1 mouse cellular context compared by ENCODE assay signal in the genomic region with DNA sequence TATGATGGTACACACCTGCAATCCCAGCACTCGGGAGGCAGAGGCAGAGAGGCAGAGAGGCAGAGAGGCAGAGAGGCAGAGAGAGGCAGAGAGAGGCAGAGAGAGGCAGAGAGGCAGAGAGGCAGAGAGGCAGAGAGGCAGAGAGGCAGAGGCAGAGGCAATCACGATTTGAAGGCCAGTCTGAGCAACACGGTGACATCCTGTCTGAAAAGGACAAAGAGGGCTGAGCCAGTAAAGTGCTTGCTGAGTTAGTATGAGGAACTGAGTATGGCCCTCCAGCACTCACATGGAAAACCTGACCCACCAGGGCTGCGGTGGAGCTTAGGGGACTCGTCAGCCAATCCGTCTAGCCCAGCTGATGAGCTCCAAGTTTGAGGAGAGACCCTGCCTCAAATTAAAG. TPM values are rescaled to one million over a fixed set of nuclear protein-coding genes. Genes with fewer than 3 reads are reported as not detected.
"Had no signal": no experiment of that assay in that cellular context is flagged by ENCODE, and none has a peak within 500 bp of the region (broad histone marks: within the 10 kb centered on the region; RNA-seq: fewer than 3 reads in every experiment).

No protein-coding gene starts in this region.

RNA-seq across cellular contexts. Expression of a gene that starts 11.8 kb away (rescaled TPM):
- total RNA-seq: neutrophil, adult 5-6 weeks had no signal
